Mouse (Mus musculus): ENCODE measurements around the gene Man2a2. TPM values are rescaled to one million over a fixed set of nuclear protein-coding genes. Genes with fewer than 3 reads are reported as not detected.
A peak's percentile ranks its signal among the peaks of the same experiment; 100 is the strongest.

The Man2a2 gene
- polyA plus RNA-seq, 1 experiment from 2014 or later, result 7.3 TPM

GRCm38 (mm10) chr7:80406186-80406585 is 35.0 kb upstream of the Man2a2 start:
- Histone ChIP-seq H3K9ac (ENCODE audit: low read depth, low read length) (no peak overlapping the region), H3K4me2 (ENCODE audit: low read length) (no peak overlapping the region), H3K4me1 (replicated peaks; ENCODE audit: insufficient read depth, low read length) (peaks cover 4% of the 10 kb centered on the region), H3K36me3 (ENCODE audit: insufficient read depth, low read length) (no peaks in the 10 kb centered on the region), H3K27me3 (ENCODE audit: insufficient read depth, low read length) (no peaks in the 10 kb centered on the region), H3K9me3 (replicated peaks; ENCODE audit: low read length) (no peaks in the 10 kb centered on the region), H3K27ac (no peak overlapping the region), H3K4me3 (replicated peaks; ENCODE audit: low read depth, low read length) (no peak overlapping the region)
- WGBS, result 75% methylated on average over 3 of the region's 3 CpGs
- ATAC-seq (replicated peaks; ENCODE audit: low FRiP score, low read depth) (no peak), DNase-seq (ENCODE audit: low spot score) (no peak)
- TF ChIP-seq CTCF (IDR thresholded peaks at IDR 0.05; ENCODE audit: low read depth), result no peak

GRCm38 (mm10) chr7:80405188-80405695 is 34.1 kb upstream of the Man2a2 start, which contains the start of gene Furin:
Gene Furin (minus strand): TSS chr7:80405436.
- Histone ChIP-seq H3K9me3 (replicated peaks; ENCODE audit: low read length) (no peaks in the 10 kb centered on the region), H3K4me3 (replicated peaks; ENCODE audit: low read depth, low read length) (no peak within 1 kb of the TSS), H3K36me3 (ENCODE audit: insufficient read depth, low read length) (no peaks in the 10 kb centered on the region), H3K4me2 (ENCODE audit: low read length) (no peak within 1 kb of the TSS), H3K27me3 (ENCODE audit: insufficient read depth, low read length) (no peaks in the 10 kb centered on the region), H3K4me1 (replicated peaks; ENCODE audit: insufficient read depth, low read length) (peaks cover 13% of the 10 kb centered on the region), H3K9ac (ENCODE audit: low read depth, low read length) (no peak within 1 kb of the TSS), H3K27ac (no peak within 1 kb of the TSS)
- no peak for TF ChIP-seq CTCF (IDR thresholded peaks at IDR 0.05; ENCODE audit: low read depth)
- WGBS, result 75% methylated on average over 9 of the region's 9 CpGs
- no peak for ATAC-seq (replicated peaks; ENCODE audit: low FRiP score, low read depth)
- DNase-seq (ENCODE audit: low spot score), result no peak

- no peak overlapping the region for H3K4me3 ChIP-seq (replicated peaks; ENCODE audit: low read depth, low read length)
- no peaks in the 10 kb centered on the region for H3K36me3 ChIP-seq (ENCODE audit: insufficient read depth, low read length)
- no peak for ATAC-seq (replicated peaks; ENCODE audit: low FRiP score, low read depth)
- no peak for TF ChIP-seq CTCF (IDR thresholded peaks at IDR 0.05; ENCODE audit: low read depth)
- no peaks in the 10 kb centered on the region for H3K9me3 ChIP-seq (replicated peaks; ENCODE audit: low read length)
- no peaks in the 10 kb centered on the region for H3K27me3 ChIP-seq (ENCODE audit: insufficient read depth, low read length)
- WGBS, result 69% methylated on average over 7 of the region's 7 CpGs
- no peak overlapping the region for H3K9ac ChIP-seq (ENCODE audit: low read depth, low read length)
- H3K4me1 ChIP-seq (replicated peaks; ENCODE audit: insufficient read depth, low read length), result peaks cover 18% of the 10 kb centered on the region
- DNase-seq (ENCODE audit: low spot score), result no peak
- H3K4me2 ChIP-seq (ENCODE audit: low read length), result no peak overlapping the region
- H3K27ac ChIP-seq, result no peak overlapping the region
Observed at GRCm38 (mm10) chr7:80404101-80404894, 33.1 kb upstream of the Man2a2 start.

- TF ChIP-seq CTCF (IDR thresholded peaks at IDR 0.05; ENCODE audit: low read depth), result no peak
- no peaks in the 10 kb centered on the region for H3K9me3 ChIP-seq (replicated peaks; ENCODE audit: low read length)
- WGBS, result 44% methylated on average over 9 of the region's 9 CpGs
- H3K27ac ChIP-seq, result no peak overlapping the region
- H3K4me3 ChIP-seq (replicated peaks; ENCODE audit: low read depth, low read length), result no peak overlapping the region
- peak; percentile 24 for DNase-seq (ENCODE audit: low spot score)
- ATAC-seq (replicated peaks; ENCODE audit: low FRiP score, low read depth), result no peak
- peaks cover 18% of the 10 kb centered on the region for H3K4me1 ChIP-seq (replicated peaks; ENCODE audit: insufficient read depth, low read length)
- peak overlapping the region; percentile 91 for H3K4me2 ChIP-seq (ENCODE audit: low read length)
- no peaks in the 10 kb centered on the region for H3K36me3 ChIP-seq (ENCODE audit: insufficient read depth, low read length)
- H3K9ac ChIP-seq (ENCODE audit: low read depth, low read length), result no peak overlapping the region
- no peaks in the 10 kb centered on the region for H3K27me3 ChIP-seq (ENCODE audit: insufficient read depth, low read length)
Observed at GRCm38 (mm10) chr7:80403551-80403950, 32.4 kb upstream of the Man2a2 start.

GRCm38 (mm10) chr7:80402651-80403321 is 31.6 kb upstream of the Man2a2 start:
- DNase-seq (ENCODE audit: low spot score) (peak; percentile 80), ATAC-seq (replicated peaks; ENCODE audit: low FRiP score, low read depth) (peak; percentile 71)
- WGBS, result under 1% methylated on average over 47 of the region's 92 CpGs
- Histone ChIP-seq H3K27ac (peak overlapping the region; percentile 97), H3K36me3 (ENCODE audit: insufficient read depth, low read length) (0 out of 2 replicates have a peak, but pooled peaks cover 2% of the 10 kb centered on the region), H3K9me3 (replicated peaks; ENCODE audit: low read length) (no peaks in the 10 kb centered on the region), H3K9ac (ENCODE audit: low read depth, low read length) (peak overlapping the region; percentile 97), H3K4me3 (replicated peaks; ENCODE audit: low read depth, low read length) (peak overlapping the region; percentile 93), H3K27me3 (ENCODE audit: insufficient read depth, low read length) (no peaks in the 10 kb centered on the region), H3K4me2 (ENCODE audit: low read length) (peak overlapping the region; percentile 91), H3K4me1 (replicated peaks; ENCODE audit: insufficient read depth, low read length) (peaks cover 18% of the 10 kb centered on the region)
- TF ChIP-seq CTCF (IDR thresholded peaks at IDR 0.05; ENCODE audit: low read depth), result no peak

- ATAC-seq (replicated peaks; ENCODE audit: low FRiP score, low read depth) (peak; percentile 61), DNase-seq (ENCODE audit: low spot score) (peak; percentile 60)
- H3K36me3 ChIP-seq (ENCODE audit: insufficient read depth, low read length), result peaks cover 10% of the 10 kb centered on the region; the same call in 1 of the 2 replicates
- peak overlapping the region; percentile 93 for H3K4me3 ChIP-seq (replicated peaks; ENCODE audit: low read depth, low read length)
- under 1% methylated on average over 89 of the region's 102 CpGs for WGBS
- TF ChIP-seq CTCF (IDR thresholded peaks at IDR 0.05; ENCODE audit: low read depth), result no peak
- peaks cover 18% of the 10 kb centered on the region for H3K4me1 ChIP-seq (replicated peaks; ENCODE audit: insufficient read depth, low read length)
- H3K9ac ChIP-seq (ENCODE audit: low read depth, low read length), result peak overlapping the region; percentile 97
- H3K27ac ChIP-seq, result peak overlapping the region; percentile 97
- no peaks in the 10 kb centered on the region for H3K9me3 ChIP-seq (replicated peaks; ENCODE audit: low read length)
- H3K4me2 ChIP-seq (ENCODE audit: low read length), result peak overlapping the region; percentile 91
- H3K27me3 ChIP-seq (ENCODE audit: insufficient read depth, low read length), result no peaks in the 10 kb centered on the region
Observed at GRCm38 (mm10) chr7:80401860-80402641, 30.9 kb upstream of the Man2a2 start.

All from kidney, postnatal 0 days (tissue).